Mouse (Mus musculus): ENCODE data around the gene C1qtnf5.

C1qtnf5 gene

GRCm38 (mm10) chr9:44107110-44107509 lies at the start of gene C1qtnf5:
TSS of gene C1qtnf5 (plus strand) at chr9:44107245.
- no peak for DNase-seq (ENCODE audit: low spot score in 2 of 2)

- no peak for DNase-seq (ENCODE audit: low spot score in 2 of 2)
Observed at GRCm38 (mm10) chr9:44058606-44059005, 48.4 kb upstream of the C1qtnf5 start.

GRCm38 (mm10) chr9:44065177-44065576 lies 41.9 kb upstream of the C1qtnf5 start:
- no peak for DNase-seq (ENCODE audit: low spot score in 2 of 2)

DNA sequence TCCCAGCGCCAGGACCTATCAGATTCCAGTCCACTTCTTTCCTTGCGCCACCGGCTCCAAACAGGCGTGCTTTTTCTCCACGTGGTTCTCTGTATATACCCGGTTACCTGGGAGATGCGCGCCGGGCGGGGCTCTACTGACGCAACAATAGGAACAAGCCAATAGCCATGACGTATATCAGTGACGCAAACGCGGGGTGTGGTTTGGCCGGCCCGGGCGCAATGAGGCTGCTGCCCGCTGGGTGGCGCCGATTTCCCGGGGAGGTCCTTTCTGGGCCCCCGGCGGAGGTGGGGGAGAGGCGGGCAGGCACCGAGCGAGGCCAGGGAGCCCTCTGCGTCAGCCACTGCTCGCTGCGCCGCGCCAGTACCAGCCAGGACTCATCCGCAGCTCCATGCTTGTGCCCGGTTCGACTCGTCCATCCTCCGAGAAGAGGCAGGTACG lies 40.2 kb upstream of the C1qtnf5 start, which contains the start of gene Usp2:
Gene Usp2, plus strand, starts transcription at position 237 of the 441 bp plus-strand sequence.
- peak; percentile 100 for DNase-seq (ENCODE audit: low spot score in 2 of 2)

- no peak for DNase-seq (ENCODE audit: low spot score in 2 of 2)
Observed at GRCm38 (mm10) chr9:44067241-44067959, 39.6 kb upstream of the C1qtnf5 start.

DNA sequence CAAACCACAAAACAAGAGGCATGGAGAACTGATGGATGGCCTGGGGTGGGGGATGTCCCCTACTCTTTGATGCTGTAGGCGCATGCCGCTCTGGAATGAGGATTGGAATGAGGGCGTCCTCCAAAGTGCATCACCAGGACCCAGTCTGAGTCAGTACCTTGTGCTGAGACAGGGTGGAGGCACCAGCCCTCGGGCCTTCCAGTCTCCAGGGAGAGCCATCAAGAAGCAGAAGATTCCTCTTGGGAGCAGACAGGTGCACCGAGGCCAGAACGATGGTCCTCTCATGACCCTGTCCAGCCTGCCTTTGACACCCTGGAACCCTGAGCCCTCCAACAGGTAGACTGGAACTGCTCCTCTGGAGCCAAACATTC lies 39.1 kb upstream of the C1qtnf5 start:
- no peak for DNase-seq (ENCODE audit: low spot score in 2 of 2)

GRCm38 (mm10) chr9:44069252-44069651 lies 37.8 kb upstream of the C1qtnf5 start:
- no peak for DNase-seq (ENCODE audit: low spot score in 2 of 2)

DNA sequence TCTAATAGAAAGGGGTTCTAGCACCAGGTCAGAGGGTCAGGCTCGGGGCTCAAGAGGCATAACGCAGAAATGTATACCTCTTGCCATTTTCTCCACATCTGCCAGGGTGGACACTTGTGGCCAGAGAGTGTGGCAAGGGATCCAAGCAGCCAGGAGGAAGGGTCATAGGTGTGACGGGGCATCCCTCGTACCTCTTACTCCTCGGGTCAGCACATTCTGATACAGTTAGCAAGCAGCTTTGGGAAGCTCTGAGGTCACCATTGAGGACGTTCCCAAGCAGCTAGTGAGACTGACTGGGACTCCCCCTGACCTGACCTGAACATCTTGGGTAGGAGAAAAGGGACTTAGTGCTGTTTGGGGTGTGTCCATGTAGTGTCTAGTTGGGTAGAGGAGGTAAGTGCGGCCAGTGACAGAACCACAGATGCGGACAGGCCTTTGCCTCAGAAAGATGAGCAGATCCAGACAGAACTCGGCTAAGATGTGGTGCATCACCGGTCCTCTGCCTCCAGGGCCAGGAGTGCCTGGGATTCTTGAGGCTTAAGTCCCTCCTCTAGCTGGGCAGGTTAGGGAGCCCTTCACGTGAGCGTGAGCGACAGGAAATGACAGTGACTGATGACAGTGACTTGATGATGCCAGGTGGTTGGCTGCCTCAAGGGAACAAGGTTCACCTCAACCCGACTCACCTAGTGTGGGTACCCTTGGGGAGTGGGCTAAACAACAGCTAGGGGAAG lies 36.8 kb upstream of the C1qtnf5 start:
- no peak for DNase-seq (ENCODE audit: low spot score in 2 of 2)

DNA sequence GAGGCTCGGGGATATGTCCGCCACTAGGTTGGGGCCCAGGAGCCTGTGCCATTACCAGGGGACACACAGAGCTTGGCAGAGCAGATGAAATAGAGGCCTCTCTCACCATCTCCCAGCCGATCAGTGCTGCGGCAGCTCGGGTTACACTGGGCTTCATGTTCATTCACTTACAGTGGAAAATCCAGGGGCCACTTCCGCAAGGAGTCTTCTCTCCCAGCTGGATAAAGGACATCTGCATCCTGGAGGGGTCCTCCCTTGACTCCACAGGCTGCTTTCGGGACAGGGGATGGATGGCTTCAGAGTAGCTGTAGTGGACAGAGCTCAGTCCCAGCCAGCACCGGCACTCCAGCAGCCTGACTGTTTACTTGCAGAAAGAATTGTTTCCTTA lies 36.2 kb upstream of the C1qtnf5 start:
- DNase-seq (ENCODE audit: low spot score in 2 of 2), result no peak

- no peak for DNase-seq (ENCODE audit: low spot score in 2 of 2)
Observed at GRCm38 (mm10) chr9:44071914-44072598, 35.0 kb upstream of the C1qtnf5 start.

DNA sequence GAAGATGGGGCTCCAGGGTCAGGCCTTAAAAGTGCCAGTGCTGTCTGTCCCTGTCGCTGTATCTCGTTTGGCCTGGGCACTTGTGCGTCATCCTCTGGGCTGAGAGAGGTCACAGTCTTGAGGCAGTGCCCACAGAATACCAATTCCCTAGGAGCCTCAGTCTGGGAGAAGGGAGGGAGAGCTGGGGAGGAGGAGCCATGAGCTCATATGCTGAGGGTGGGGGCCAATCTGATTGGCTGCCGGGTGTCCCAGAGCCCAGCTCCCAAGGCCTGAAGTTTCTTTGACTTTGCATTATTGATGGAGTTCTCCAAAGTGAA lies 34.5 kb upstream of the C1qtnf5 start:
- no peak for DNase-seq (ENCODE audit: low spot score in 2 of 2)

DNA sequence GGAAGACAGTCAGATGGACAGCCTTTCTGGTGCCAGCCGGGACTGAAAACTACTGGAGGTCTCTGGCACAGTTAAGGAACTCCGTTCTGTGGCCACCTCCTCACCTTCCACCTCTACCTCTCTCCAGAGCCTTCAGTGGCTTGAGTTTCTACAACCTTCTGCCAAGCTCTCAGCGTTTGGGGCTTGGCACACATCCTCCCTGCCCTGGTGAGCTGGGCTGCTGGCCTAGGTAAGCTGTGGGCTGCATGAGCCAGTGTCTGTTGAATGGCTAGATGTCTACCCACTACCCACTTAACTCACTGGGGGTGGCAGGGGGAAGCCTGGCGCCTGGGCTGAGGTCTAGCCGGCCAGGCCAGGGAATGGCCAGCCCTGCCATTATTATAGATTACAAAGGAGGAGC lies 33.9 kb upstream of the C1qtnf5 start:
- DNase-seq (ENCODE audit: low spot score in 2 of 2), result no peak

DNA sequence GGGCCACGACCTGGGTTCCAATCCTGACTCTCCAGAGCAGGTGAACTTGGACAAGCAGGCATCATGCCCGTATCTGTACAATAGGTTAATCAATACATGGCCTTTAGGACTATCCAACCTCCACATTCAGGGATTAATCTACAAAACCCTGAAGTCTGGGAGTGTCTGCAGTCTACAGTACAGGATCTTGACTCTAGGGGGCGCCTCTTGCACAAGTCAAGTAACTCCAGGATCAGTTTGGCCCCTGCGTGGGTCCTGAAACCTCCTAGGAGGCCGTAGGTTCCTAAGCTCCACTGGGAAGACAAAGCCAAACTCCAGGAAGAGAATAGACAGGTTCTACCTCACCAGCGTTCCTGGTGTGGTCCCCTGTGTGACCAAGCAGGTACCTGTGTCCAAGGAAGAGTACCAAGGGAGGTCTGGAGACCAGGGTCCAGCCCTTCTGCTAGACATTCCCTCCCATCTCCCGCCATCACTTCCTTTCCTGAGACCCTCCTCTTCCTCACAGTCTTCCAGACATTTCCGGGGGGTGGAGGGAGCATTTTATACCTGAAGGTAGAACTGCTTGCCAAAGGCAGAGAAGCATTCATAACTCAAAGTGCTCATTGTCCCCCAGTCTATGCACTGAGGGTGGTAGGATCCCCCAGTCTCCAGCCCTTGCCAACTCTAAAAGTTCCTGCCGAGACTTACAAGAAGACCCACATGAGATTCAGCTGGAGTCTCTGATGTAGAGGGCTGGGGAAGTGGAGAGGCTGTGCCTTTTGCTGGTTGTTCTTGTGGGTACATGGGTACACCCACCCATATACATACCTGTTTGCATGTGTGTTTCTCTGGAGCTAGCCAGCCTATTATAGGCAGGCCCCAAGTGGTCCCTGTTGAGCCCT lies 32.4 kb upstream of the C1qtnf5 start:
- peak in 1 of 2 experiments; percentile 34 for DNase-seq (ENCODE audit: low spot score in 2 of 2)

DNA sequence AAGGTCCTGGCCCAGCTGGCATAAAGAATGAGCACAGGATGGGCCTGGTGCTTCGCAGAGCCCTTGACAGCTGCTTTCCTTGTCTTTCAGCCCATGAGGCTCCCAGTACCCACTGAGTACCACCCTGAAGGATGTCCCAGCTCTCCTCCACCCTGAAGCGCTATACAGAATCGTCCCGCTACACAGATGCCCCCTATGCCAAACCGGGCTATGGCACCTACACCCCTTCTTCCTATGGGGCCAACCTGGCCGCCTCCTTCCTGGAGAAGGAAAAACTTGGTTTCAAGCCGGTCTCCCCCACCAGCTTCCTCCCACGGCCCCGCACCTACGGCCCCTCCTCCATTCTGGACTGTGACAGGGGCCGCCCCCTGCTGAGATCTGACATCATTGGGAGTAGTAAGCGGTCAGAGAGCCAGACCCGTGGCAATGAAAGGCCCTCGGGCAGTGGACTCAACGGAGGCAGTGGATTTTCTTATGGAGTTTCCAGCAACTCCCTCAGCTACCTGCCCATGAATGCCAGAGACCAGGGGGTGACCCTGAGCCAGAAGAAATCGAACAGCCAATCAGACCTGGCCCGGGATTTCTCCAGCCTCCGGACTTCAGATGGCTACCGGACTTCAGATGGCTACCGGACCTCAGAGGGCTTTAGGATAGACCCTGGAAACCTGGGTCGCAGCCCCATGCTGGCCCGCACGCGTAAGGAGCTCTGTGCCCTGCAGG lies 31.6 kb upstream of the C1qtnf5 start:
- no peak for DNase-seq (ENCODE audit: low spot score in 2 of 2)

GRCm38 (mm10) chr9:44075996-44076763 lies 30.9 kb upstream of the C1qtnf5 start:
- DNase-seq (ENCODE audit: low spot score in 2 of 2), result no peak

- DNase-seq (ENCODE audit: low spot score in 2 of 2), result peak; percentile 24 to 48
Observed at GRCm38 (mm10) chr9:44076764-44077120, 30.3 kb upstream of the C1qtnf5 start.

- no peak for DNase-seq (ENCODE audit: low spot score in 2 of 2)
Observed at GRCm38 (mm10) chr9:44077266-44077910, 29.7 kb upstream of the C1qtnf5 start.

DNA sequence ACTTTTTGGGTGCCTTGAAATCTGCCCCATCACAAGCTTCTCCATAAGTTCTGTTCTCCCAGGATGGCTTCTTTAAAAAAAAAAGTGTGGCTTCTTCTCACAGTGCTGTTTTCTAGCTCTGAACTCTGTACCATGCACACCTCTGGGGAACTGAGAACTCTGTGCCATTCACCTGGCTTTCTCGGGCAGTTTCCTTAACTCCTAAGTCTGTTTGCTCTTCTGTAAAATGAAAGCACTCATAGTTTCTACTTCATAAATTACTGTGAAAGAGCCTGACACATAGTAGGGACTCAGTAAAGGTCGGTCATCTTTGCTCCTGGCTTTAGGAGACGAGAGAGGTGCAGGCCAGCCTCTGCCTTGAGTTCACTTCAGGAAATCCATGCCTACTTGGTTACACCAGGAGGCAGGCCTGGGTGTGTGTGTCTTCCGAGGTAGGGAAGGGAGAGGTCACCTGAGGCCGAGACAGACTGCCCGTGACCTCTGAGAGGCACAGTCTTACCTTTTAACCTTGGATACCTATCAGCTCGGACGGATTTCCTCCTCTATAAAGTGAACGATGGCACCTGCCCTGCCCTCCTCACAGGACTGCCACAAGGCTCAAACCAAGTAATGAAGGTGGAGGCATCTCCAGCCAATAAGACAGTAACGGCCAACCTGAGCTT lies 28.8 kb upstream of the C1qtnf5 start:
- no peak for DNase-seq (ENCODE audit: low spot score in 2 of 2)

All from natural killer cell, adult 2 months (primary cell).